Mouse (Mus musculus) MEL (cell line): ENCODE measurements around the gene Dag1.

Experiments
- CTCF ChIP-seq, 3 experiments: IDR thresholded peaks in 2 of 3; conservative IDR thresholded peaks in 1 of 3; 2 replicates each; pipeline ENCODE4 v1.5.1; 2011 to 2012; ENCODE audit warnings: low read length in 3 of 3, low read depth in 2 of 3, mild to moderate bottlenecking in 2 of 3, improper control_type of control experiment in 1 of 3, inconsistent platforms in 1 of 3, mixed read lengths in 1 of 3, moderate library complexity in 1 of 3; ENCODE audit not compliant: control insufficient read depth in 1 of 3, insufficient read depth in 1 of 3, poor library complexity in 1 of 3, severe bottlenecking in 1 of 3
- E2F4 ChIP-seq: IDR thresholded peaks from 2 replicates; pipeline ENCODE4 v1.6.1; 2011; ENCODE audit warnings: low read depth, low read length, improper control_type of control experiment, borderline replicate concordance
- HCFC1 ChIP-seq: IDR thresholded peaks from 2 replicates; pipeline ENCODE4 v1.6.1; 2012; ENCODE audit warnings: low read depth, mild to moderate bottlenecking, inconsistent platforms, low read length, improper control_type of control experiment, moderate library complexity
- POLR2A ChIP-seq, 2 experiments: IDR thresholded peaks; 2 replicates each; pipeline ENCODE4 v1.6.1; 2011 to 2012; ENCODE audit warnings: low read length in 2 of 2, mild to moderate bottlenecking in 2 of 2, control low read depth in 1 of 2, improper control_type of control experiment in 1 of 2, low read depth in 1 of 2, moderate library complexity in 1 of 2; ENCODE audit not compliant: control insufficient read depth in 1 of 2, insufficient read depth in 1 of 2, poor library complexity in 1 of 2
- SMC3 ChIP-seq: IDR thresholded peaks from 2 replicates; pipeline ENCODE4 v1.6.1; 2011; ENCODE audit warnings: low read depth, low read length, improper control_type of control experiment
- USF1 ChIP-seq: IDR thresholded peaks from 2 replicates; pipeline ENCODE4 v1.6.1; 2014; ENCODE audit warnings: low read depth, mild to moderate bottlenecking, inconsistent platforms, low read length, improper control_type of control experiment, moderate library complexity

GRCm38 (mm10) chr9:108220380-108220774 is 43.4 kb downstream of the Dag1 start:
- TF ChIP-seq HCFC1 (no peak), E2F4 (no peak), CTCF (IDR thresholded peaks at IDR 0.05 in 2 of 3, conservative IDR thresholded peaks at IDR 0.05 in 1 of 3; ENCODE audit: control insufficient read depth in 1 of 3, insufficient read depth in 1 of 3, low read depth in 2 of 3, low read length in 3 of 3, poor library complexity in 1 of 3, severe bottlenecking in 1 of 3) (no peak), POLR2A (IDR thresholded peaks at IDR 0.05; ENCODE audit: control insufficient read depth in 1 of 2, insufficient read depth in 1 of 2, low read depth in 1 of 2, low read length in 2 of 2, poor library complexity in 1 of 2) (no peak), USF1 (peak; percentile 59; the same call in 1 of the 2 replicates), SMC3 (no peak)
